Mouse (Mus musculus): ENCODE data around the gene Lrig3.

Gene Lrig3

GRCm38 (mm10) chr10:125954747-125955530 is 11.0 kb upstream of the Lrig3 start:
- in situ Hi-C loops (cut with MboI; ENCODE audit: low pct_unique_long_range_greater_than_20kb in 1 of 2, low sequenced_read_pairs in 2 of 2, unreplicated experiment in 1 of 2): no loop called here

- in situ Hi-C loops (cut with MboI; ENCODE audit: low pct_unique_long_range_greater_than_20kb in 1 of 2, low sequenced_read_pairs in 2 of 2, unreplicated experiment in 1 of 2): no loop called here
Measured at GRCm38 (mm10) chr10:125961411-125962107, 4.4 kb upstream of the Lrig3 start.

- in situ Hi-C loops (cut with MboI; ENCODE audit: low pct_unique_long_range_greater_than_20kb in 1 of 2, low sequenced_read_pairs in 2 of 2, unreplicated experiment in 1 of 2): no loop called here
Measured at GRCm38 (mm10) chr10:125964709-125965108, 1.3 kb upstream of the Lrig3 start.

GRCm38 (mm10) chr10:125966481-125967251 is 698 bp downstream of the Lrig3 start:
- in situ Hi-C loops (cut with MboI; ENCODE audit: low pct_unique_long_range_greater_than_20kb in 1 of 2, low sequenced_read_pairs in 2 of 2, unreplicated experiment in 1 of 2): no loop called here

GRCm38 (mm10) chr10:125967436-125968160 is 1.6 kb downstream of the Lrig3 start:
- in situ Hi-C loops (cut with MboI; ENCODE audit: low pct_unique_long_range_greater_than_20kb in 1 of 2, low sequenced_read_pairs in 2 of 2, unreplicated experiment in 1 of 2): no loop called here

GRCm38 (mm10) chr10:125968191-125969132 is 2.5 kb downstream of the Lrig3 start:
- in situ Hi-C loops (cut with MboI; ENCODE audit: low pct_unique_long_range_greater_than_20kb in 1 of 2, low sequenced_read_pairs in 2 of 2, unreplicated experiment in 1 of 2): no loop called here

GRCm38 (mm10) chr10:125969133-125969490 is 3.1 kb downstream of the Lrig3 start:
- in situ Hi-C loops (cut with MboI; ENCODE audit: low pct_unique_long_range_greater_than_20kb in 1 of 2, low sequenced_read_pairs in 2 of 2, unreplicated experiment in 1 of 2): no loop called here

GRCm38 (mm10) chr10:125970031-125970430 is 4.1 kb downstream of the Lrig3 start:
- in situ Hi-C loops (cut with MboI; ENCODE audit: low pct_unique_long_range_greater_than_20kb in 1 of 2, low sequenced_read_pairs in 2 of 2, unreplicated experiment in 1 of 2): no loop called here

- in situ Hi-C loops (cut with MboI; ENCODE audit: low pct_unique_long_range_greater_than_20kb in 1 of 2, low sequenced_read_pairs in 2 of 2, unreplicated experiment in 1 of 2): no loop called here
Measured at GRCm38 (mm10) chr10:125970500-125970899, 4.5 kb downstream of the Lrig3 start.

GRCm38 (mm10) chr10:125973726-125974125 is 7.8 kb downstream of the Lrig3 start:
- in situ Hi-C loops (cut with MboI; ENCODE audit: low pct_unique_long_range_greater_than_20kb in 1 of 2, low sequenced_read_pairs in 2 of 2, unreplicated experiment in 1 of 2): no loop called here

- in situ Hi-C loops (cut with MboI; ENCODE audit: low pct_unique_long_range_greater_than_20kb in 1 of 2, low sequenced_read_pairs in 2 of 2, unreplicated experiment in 1 of 2): no loop called here
Measured at GRCm38 (mm10) chr10:125981938-125982337, 16.0 kb downstream of the Lrig3 start.

- in situ Hi-C loops (cut with MboI; ENCODE audit: low pct_unique_long_range_greater_than_20kb in 1 of 2, low sequenced_read_pairs in 2 of 2, unreplicated experiment in 1 of 2): no loop called here
Measured at GRCm38 (mm10) chr10:125984473-125985035, 18.6 kb downstream of the Lrig3 start.

GRCm38 (mm10) chr10:125985795-125986194 is 19.8 kb downstream of the Lrig3 start:
- in situ Hi-C loops (cut with MboI; ENCODE audit: low pct_unique_long_range_greater_than_20kb in 1 of 2, low sequenced_read_pairs in 2 of 2, unreplicated experiment in 1 of 2): no loop called here

GRCm38 (mm10) chr10:125986443-125986842 is 20.5 kb downstream of the Lrig3 start:
- in situ Hi-C loops (cut with MboI; ENCODE audit: low pct_unique_long_range_greater_than_20kb in 1 of 2, low sequenced_read_pairs in 2 of 2, unreplicated experiment in 1 of 2): no loop called here

GRCm38 (mm10) chr10:125987307-125987706 is 21.3 kb downstream of the Lrig3 start:
- in situ Hi-C loops (cut with MboI; ENCODE audit: low pct_unique_long_range_greater_than_20kb in 1 of 2, low sequenced_read_pairs in 2 of 2, unreplicated experiment in 1 of 2): no loop called here

GRCm38 (mm10) chr10:125988037-125988436 is 22.1 kb downstream of the Lrig3 start:
- in situ Hi-C loops (cut with MboI; ENCODE audit: low pct_unique_long_range_greater_than_20kb in 1 of 2, low sequenced_read_pairs in 2 of 2, unreplicated experiment in 1 of 2): no loop called here

- in situ Hi-C loops (cut with MboI; ENCODE audit: low pct_unique_long_range_greater_than_20kb in 1 of 2, low sequenced_read_pairs in 2 of 2, unreplicated experiment in 1 of 2): no loop called here
Measured at GRCm38 (mm10) chr10:125989890-125990289, 23.9 kb downstream of the Lrig3 start.
